Mouse (Mus musculus): ENCODE results near the gene Pcgf5.
"Not testable (repeated sequence)": the region's sequence is repeated elsewhere in the genome, so short reads cannot be mapped to it uniquely, and the experiment has no call there.

Pcgf5 gene

DNA sequence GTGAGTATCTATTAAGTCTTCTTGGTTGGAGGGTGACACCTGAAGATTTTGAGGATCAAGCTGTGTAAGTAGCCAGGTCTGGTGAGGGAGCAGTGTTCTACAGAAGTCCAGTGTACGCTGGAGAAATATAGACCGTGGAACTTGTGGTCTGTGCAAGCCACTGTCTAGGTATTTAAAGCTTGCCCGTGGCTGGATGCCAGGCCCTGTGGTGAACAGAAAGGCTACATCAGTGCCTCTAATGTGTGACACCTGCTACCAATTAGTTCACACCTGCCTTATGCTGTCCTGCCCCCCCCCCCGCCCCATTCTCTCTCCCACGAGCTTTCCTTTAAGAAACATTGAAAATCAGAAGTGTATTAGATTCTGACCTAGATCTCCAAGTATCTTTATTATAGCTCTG, 40.4 kb downstream of the Pcgf5 start:
- DNase-seq (ENCODE audit: low spot score in 2 of 2): no peak

GRCm38 (mm10) chr19:36390714-36391113, 42.6 kb downstream of the Pcgf5 start:
- DNase-seq (ENCODE audit: low spot score in 2 of 2): no peak

GRCm38 (mm10) chr19:36398500-36398899, 50.4 kb downstream of the Pcgf5 start:
- DNase-seq (ENCODE audit: low spot score in 2 of 2): no peak

DNA sequence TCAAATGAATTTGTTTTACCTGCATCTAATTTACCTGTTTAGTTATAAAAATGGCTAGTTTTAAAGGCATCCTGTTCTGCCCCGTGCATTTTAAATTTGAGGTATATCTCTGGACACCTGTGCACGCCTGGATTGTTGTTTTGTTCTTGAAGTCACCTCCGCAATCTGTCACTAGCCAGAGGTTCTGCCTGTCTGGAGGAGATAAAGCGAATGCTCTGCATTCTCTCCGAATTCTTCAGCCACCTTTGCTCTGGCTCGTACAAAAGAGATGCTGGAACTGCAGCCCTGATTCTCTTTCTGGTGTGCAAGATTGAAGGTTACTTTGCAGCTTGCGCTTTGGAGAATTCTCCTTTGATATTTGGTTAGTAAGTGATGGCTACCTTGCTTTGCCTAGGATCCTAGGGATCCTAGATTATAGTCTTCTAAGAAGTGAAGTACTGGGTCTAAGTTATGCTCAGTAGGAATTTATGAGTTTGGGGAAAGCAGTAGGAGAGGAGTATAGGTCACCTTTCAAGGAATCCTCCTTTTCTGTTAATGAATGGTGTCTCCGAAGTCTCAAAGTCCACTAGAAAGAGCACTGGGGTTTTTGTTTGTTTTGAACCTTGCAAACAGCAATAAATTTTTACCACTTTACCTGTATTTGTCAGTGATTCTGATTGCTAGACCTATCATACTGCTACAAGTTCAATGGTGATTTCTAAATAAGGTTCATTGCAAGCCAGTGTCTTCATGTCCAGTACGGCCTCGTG, 60.4 kb downstream of the Pcgf5 start:
- DNase-seq (ENCODE audit: low spot score in 2 of 2): no peak

- peak; percentile 95 to 97 for DNase-seq (ENCODE audit: low spot score in 2 of 2)
Observed at GRCm38 (mm10) chr19:36409280-36409860, 61.3 kb downstream of the Pcgf5 start.

DNA sequence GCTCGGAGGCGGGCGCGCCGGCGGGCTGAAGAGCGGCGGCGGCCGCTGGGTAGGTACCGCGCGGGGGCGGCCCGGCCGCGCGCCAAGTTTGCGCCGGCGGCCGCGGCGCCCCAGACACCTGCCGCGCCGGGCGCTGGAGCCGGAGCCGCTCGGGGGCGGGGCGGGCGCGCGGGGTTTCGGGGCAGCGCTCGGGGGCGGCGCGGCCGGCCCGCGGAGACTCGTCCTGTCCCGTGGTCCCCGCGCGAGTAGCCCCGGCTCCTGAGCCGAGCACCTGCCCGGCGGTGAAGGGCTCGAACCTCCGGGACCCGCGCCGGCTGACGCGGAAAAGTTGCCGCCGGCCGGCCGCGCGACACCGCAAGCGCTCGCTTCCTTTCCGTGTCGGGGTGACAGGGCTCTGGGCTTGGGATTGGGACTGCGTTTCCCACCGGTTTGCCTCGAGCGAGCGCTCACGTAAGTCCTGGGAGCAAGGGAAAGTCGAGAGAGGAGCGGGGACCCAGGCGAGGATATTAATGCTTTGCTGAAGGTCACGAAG, 61.8 kb downstream of the Pcgf5 start:
- DNase-seq (ENCODE audit: low spot score in 2 of 2): peak in 1 of 2 experiments; percentile 36

DNA sequence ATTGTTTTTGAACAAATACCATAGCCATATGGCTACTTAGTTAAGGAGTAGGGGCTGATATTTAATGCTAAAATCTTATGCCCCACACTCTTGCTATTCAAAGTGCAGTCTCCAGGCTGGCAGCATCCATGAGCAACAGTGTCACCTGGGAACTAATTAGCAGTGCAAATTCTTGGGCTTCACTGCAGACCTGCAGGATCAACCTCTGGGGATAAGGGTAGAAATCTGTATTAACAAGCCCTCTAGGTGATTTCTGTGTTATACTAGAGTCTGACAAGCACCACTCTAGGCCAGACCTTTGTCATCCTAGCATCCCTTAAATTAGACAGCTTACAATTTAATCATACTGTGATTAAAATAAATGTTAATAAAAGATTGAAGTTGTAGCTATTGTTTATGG, 71.8 kb downstream of the Pcgf5 start:
- no peak for DNase-seq (ENCODE audit: low spot score in 2 of 2)

GRCm38 (mm10) chr19:36427195-36427876, 79.2 kb downstream of the Pcgf5 start:
- DNase-seq (ENCODE audit: low spot score in 2 of 2): no peak

GRCm38 (mm10) chr19:36428116-36428515, 80.0 kb downstream of the Pcgf5 start:
- no peak for DNase-seq (ENCODE audit: low spot score in 2 of 2)

DNA sequence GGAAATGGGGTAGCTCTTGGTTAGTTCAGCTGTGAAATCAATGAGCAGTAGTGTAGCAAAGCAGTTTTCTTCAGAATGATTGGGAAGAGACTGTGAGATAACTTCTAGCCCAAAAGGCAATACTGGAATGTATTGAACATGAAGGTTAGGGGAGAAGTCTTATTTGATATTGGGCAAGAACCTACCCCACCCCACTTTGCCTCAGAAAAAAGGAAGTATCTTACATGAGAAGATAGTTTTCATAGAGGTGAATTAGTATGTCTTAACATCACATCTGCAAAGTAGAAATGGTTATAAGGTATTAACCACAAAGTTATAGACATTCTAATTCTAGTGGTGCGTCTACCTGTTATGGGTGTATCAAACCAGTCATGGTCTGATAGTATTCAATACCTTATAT, 81.2 kb downstream of the Pcgf5 start:
- no peak for DNase-seq (ENCODE audit: low spot score in 2 of 2)

- DNase-seq (ENCODE audit: low spot score in 2 of 2): no peak
Observed at GRCm38 (mm10) chr19:36433161-36433560, 85.1 kb downstream of the Pcgf5 start.

- DNase-seq (ENCODE audit: low spot score in 2 of 2): peak in 1 of 2 experiments; percentile 28
Observed at GRCm38 (mm10) chr19:36439894-36440714, 92.0 kb downstream of the Pcgf5 start.

GRCm38 (mm10) chr19:36450997-36451608, 103.0 kb downstream of the Pcgf5 start:
- no peak for DNase-seq (ENCODE audit: low spot score in 2 of 2)

- DNase-seq (ENCODE audit: low spot score in 2 of 2): no peak
Observed at GRCm38 (mm10) chr19:36451731-36452130, 103.6 kb downstream of the Pcgf5 start.

GRCm38 (mm10) chr19:36452210-36452609, 104.1 kb downstream of the Pcgf5 start:
- not testable (repeated sequence) for DNase-seq (ENCODE audit: low spot score in 2 of 2)

- DNase-seq (ENCODE audit: low spot score in 2 of 2): no peak
Observed at GRCm38 (mm10) chr19:36453451-36453850, 105.3 kb downstream of the Pcgf5 start.

GRCm38 (mm10) chr19:36470106-36470505, 122.0 kb downstream of the Pcgf5 start:
- peak in 1 of 2 experiments; percentile 17 for DNase-seq (ENCODE audit: low spot score in 2 of 2)

DNA sequence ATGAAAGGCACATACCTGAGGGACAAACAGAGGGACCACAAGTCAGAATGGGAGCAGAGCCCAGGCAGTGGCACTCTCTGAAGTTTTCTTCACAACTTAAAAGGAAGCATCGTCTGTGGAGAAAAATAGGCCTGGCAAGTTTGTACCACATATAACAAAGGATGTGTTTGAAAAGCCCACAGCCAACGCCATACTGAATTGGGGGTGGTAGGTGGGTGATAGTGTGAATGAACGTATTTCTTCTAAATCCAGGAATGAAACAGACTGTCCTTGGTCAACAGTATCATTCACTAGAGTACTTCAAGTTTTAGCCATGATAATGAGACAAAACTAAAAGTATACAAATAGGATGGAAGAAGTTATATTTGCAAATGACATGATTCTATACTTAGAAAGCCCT, 123.2 kb downstream of the Pcgf5 start:
- DNase-seq (ENCODE audit: low spot score in 2 of 2): no peak

DNA sequence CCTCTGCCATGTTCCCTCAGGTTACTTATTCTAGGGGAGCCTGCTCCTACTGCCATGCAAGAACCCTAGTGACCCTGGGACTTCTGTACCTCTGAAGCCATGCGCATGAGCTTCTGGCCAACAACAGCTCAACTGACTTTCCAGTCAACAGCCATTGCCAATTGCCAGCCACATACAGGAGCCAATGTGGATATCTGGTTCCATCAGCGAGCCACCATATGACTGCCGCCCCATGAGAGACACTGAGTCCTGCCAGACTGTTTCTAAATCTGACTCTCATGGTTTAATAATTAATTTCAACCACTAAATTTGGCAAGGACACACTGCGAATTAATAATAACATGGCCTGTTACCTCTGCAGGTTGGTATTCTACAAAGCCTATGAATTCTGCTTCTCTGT, 128.5 kb downstream of the Pcgf5 start:
- no peak for DNase-seq (ENCODE audit: low spot score in 2 of 2)

- DNase-seq (ENCODE audit: low spot score in 2 of 2): no peak
Observed at GRCm38 (mm10) chr19:36477151-36477550, 129.0 kb downstream of the Pcgf5 start.

DNA sequence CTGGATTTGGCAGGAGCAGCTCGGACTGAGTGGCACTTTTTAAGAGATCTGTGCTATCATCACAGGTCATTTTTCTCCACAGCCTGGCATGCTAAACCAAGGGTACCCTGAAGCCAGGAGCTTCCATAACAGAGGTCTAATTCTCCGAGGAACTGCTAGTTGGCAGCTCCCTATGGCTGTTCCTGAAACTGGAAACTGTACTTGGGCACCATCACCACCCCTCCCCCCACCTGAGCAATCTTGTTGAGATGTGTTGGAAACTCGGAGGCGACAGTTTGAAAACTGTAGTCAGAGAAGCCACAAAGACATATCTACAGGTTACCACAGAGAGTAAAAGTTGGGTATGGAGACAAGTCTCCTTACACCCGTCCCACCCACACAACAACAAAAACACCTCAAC, 129.6 kb downstream of the Pcgf5 start:
- DNase-seq (ENCODE audit: low spot score in 2 of 2): no peak
